Mouse (Mus musculus) myocyte (in vitro differentiated cells): ENCODE measurements around the gene Naa30. TPM values are rescaled to one million over a fixed set of nuclear protein-coding genes. Genes with fewer than 3 reads are reported as not detected.
"Not testable (repeated sequence)": the region's sequence is repeated elsewhere in the genome, so short reads cannot be mapped to it uniquely, and the experiment has no call there.

Experiments used
- H3K27me3 ChIP-seq: one replicate; pipeline ENCODE4 v1.6.1; 2011; ENCODE audit not compliant: control insufficient read depth, insufficient read depth, insufficient read length
- H3K36me3 ChIP-seq: one replicate; pipeline ENCODE4 v1.6.1; 2011; ENCODE audit not compliant: control insufficient read depth, insufficient read depth
- H3K4me2 ChIP-seq: one replicate; pipeline ENCODE4 v1.6.1; 2011; ENCODE audit warnings: low read depth, control low read depth
- H3K4me3 ChIP-seq: one replicate; pipeline ENCODE4 v1.5.1; 2011; ENCODE audit warnings: mild to moderate bottlenecking, control low read depth, moderate library complexity
- H3K79me2 ChIP-seq: one replicate; pipeline ENCODE4 v1.6.1; 2011; ENCODE audit not compliant: control insufficient read depth, insufficient read depth
- H3ac ChIP-seq: one replicate; pipeline ENCODE4 v1.6.1; 2011; ENCODE audit not compliant: control insufficient read depth, insufficient read length
- CEBPB ChIP-seq: IDR thresholded peaks from 2 replicates; pipeline ENCODE4 v1.6.1; 2011; ENCODE audit warnings: mild to moderate bottlenecking, moderate library complexity; ENCODE audit not compliant: poor library complexity, insufficient read depth, severe bottlenecking
- E2F4 ChIP-seq: IDR thresholded peaks from one replicate; pipeline ENCODE4 v1.6.1; 2011; ENCODE audit warnings: mild to moderate bottlenecking, control low read depth, moderate library complexity; ENCODE audit not compliant: insufficient read depth
- MAX ChIP-seq: IDR thresholded peaks from one replicate; pipeline ENCODE4 v1.6.1; 2011; ENCODE audit warnings: low read depth, mild to moderate bottlenecking, control low read depth
- MYOD1 ChIP-seq, 3 experiments: IDR thresholded peaks; one replicate each; pipeline ENCODE4 v1.6.1; 2011; ENCODE audit warnings: control low read depth in 2 of 3, low read depth in 2 of 3, mild to moderate bottlenecking in 2 of 3, moderate library complexity in 1 of 3; ENCODE audit not compliant: insufficient read length in 2 of 3, control insufficient read depth in 1 of 3
- MYOG ChIP-seq, 3 experiments: IDR thresholded peaks; one replicate each; pipeline ENCODE4 v1.6.1; 2011; ENCODE audit warnings: control low read depth in 2 of 3, low read depth in 2 of 3, mild to moderate bottlenecking in 2 of 3; ENCODE audit not compliant: insufficient read length in 2 of 3, control insufficient read depth in 1 of 3, insufficient read depth in 1 of 3
- POLR2A ChIP-seq: IDR thresholded peaks from one replicate; pipeline ENCODE4 v1.6.1; 2011; ENCODE audit warnings: low read depth, mild to moderate bottlenecking, control low read depth, moderate library complexity; ENCODE audit not compliant: insufficient read length
- POLR2AphosphoS2 ChIP-seq: IDR thresholded peaks from one replicate; pipeline ENCODE4 v1.6.1; 2011; ENCODE audit warnings: low read depth, control low read depth; ENCODE audit not compliant: insufficient read length
- REST ChIP-seq: IDR thresholded peaks from one replicate; pipeline ENCODE4 v1.6.1; 2011; ENCODE audit warnings: mild to moderate bottlenecking, control low read depth, moderate library complexity; ENCODE audit not compliant: insufficient read depth, insufficient read length
- SRF ChIP-seq: IDR thresholded peaks from one replicate; pipeline ENCODE4 v1.6.1; 2011; ENCODE audit warnings: low read depth; ENCODE audit not compliant: control insufficient read depth, insufficient read length
- TCF12 ChIP-seq: IDR thresholded peaks from one replicate; pipeline ENCODE4 v1.6.1; 2011; ENCODE audit warnings: mild to moderate bottlenecking, control low read depth; ENCODE audit not compliant: poor library complexity, insufficient read depth, severe bottlenecking
- TCF3 ChIP-seq: IDR thresholded peaks from one replicate; pipeline ENCODE4 v1.6.1; 2011; ENCODE audit warnings: low read depth, control low read depth; ENCODE audit not compliant: insufficient read length
- USF1 ChIP-seq: IDR thresholded peaks from one replicate; pipeline ENCODE4 v1.6.1; 2011; ENCODE audit warnings: low read depth, mild to moderate bottlenecking, control low read depth, moderate library complexity
- polyA plus RNA-seq: library from polyadenylated mRNA; unstranded; fragments of >200 nt; fragmentation: generic; extraction: Trizol; gene quantifications from one replicate; pipeline ENCODE4 v1.2.1, GENCODE M21; 2012; ENCODE audit warnings: missing spikeins

Naa30 gene
- polyA plus RNA-seq, 1 experiment, result 7.2 TPM

DNA sequence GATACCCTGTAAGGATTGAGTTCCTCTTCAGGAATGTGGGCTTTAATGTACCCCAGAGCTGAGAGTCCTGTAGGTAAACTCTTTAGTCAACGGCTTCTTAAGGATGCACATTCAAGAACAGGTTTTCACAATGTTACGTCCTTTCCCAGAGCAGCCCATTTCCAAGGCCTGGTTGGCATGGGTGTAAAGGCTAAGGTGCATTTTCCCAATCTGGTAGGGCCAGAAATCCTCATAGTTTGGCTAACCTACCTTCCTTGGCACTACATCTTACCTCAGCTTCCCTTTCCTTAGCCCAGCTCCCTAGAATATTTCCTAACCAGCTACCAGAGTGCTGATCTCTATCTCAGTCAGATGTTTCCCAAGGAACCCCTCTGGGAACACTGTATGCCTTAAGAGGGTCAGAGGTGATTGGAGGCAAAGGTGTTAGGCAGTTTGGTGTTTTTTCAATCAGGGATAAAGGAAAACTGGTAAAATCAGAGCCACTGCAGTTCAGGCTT, 25.1 kb downstream of the Naa30 start:
- no peak overlapping the region for H3K4me2 ChIP-seq
- no peak for TF ChIP-seq MYOD1 (IDR thresholded peaks at IDR 0.05; ENCODE audit: control insufficient read depth in 1 of 3, insufficient read length in 2 of 3, low read depth in 2 of 3)
- no peak for TF ChIP-seq REST
- TF ChIP-seq MAX, result no peak
- TF ChIP-seq POLR2A, result no peak
- no peak for TF ChIP-seq SRF
- TF ChIP-seq TCF3, result no peak
- TF ChIP-seq POLR2AphosphoS2, result no peak
- no peak for TF ChIP-seq MYOG (IDR thresholded peaks at IDR 0.05; ENCODE audit: control insufficient read depth in 1 of 3, insufficient read depth in 1 of 3, insufficient read length in 2 of 3, low read depth in 2 of 3)
- no peak for TF ChIP-seq USF1
- TF ChIP-seq E2F4, result no peak
- TF ChIP-seq CEBPB, result no peak
- no peak for TF ChIP-seq TCF12
- no peaks in the 10 kb centered on the region for H3K79me2 ChIP-seq
- no peak overlapping the region for H3ac ChIP-seq
- H3K36me3 ChIP-seq, result no peaks in the 10 kb centered on the region
- no peak overlapping the region for H3K4me3 ChIP-seq
- no peaks in the 10 kb centered on the region for H3K27me3 ChIP-seq

DNA sequence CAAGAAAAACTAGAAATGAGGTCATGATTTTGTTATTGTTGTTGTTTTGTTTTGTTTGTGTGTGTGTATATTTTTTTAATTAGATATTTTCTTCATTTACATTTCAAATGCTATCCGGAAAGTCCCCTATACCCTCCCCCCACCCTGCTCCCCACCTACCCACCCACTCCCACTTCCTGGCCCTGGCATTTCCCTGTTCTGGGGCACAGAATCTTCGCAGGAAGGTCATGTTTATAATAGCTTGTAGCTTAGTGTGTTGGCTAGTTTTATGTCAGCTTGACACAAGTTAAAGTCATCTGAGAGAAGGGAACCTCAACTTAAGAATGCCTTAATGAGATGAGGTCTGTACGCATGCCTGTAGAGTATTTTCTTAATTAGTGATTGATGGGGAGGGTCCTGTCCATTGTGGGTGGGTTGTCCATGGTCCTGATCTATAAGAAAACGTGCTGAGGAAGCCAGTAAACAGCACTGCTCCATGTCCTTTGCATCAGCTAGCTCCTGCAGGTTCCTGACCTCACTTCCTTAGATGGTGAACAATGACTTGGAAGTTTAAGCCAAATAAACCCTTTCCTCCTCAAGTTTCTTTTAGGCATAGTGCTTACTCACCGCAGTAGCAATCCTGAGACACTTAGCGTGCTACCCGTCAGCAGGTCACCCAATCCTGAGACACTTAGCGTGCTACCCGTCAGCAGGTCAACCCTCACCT, 29.2 kb downstream of the Naa30 start:
- Histone ChIP-seq H3K36me3 (no peaks in the 10 kb centered on the region), H3K4me2 (no peak overlapping the region), H3ac (no peak overlapping the region), H3K4me3 (no peak overlapping the region), H3K79me2 (no peaks in the 10 kb centered on the region), H3K27me3 (no peaks in the 10 kb centered on the region)
- TF ChIP-seq POLR2AphosphoS2 (no peak), MYOD1 (IDR thresholded peaks at IDR 0.05; ENCODE audit: control insufficient read depth in 1 of 3, insufficient read length in 2 of 3, low read depth in 2 of 3) (no peak), CEBPB (no peak), SRF (no peak), TCF12 (no peak), MYOG (IDR thresholded peaks at IDR 0.05; ENCODE audit: control insufficient read depth in 1 of 3, insufficient read depth in 1 of 3, insufficient read length in 2 of 3, low read depth in 2 of 3) (no peak), TCF3 (no peak), E2F4 (no peak), MAX (no peak), USF1 (no peak), POLR2A (no peak), REST (no peak)

DNA sequence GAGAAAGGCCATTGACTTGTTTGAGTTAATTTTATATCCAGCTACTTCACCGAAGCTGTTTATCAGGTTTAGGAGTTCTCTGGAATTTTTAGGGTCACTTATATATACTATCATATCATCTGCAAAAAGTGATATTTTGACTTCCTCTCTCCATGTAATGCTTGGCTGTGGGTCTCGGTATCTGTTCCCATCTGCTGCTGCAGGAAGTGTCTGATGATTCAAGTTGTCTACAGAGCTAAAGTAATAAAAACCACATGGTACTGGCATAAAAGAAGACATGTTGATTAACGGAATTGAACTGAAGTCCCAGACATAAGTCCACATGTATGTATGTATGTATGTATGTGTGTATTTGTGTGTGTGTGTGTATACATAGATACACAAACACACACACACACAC, 38.2 kb downstream of the Naa30 start:
- not testable (repeated sequence) for H3ac ChIP-seq, H3K79me2 ChIP-seq, H3K4me3 ChIP-seq, H3K4me2 ChIP-seq, H3K27me3 ChIP-seq, H3K36me3 ChIP-seq

GRCm38 (mm10) chr14:49218677-49219076, 46.7 kb downstream of the Naa30 start:
- TF ChIP-seq TCF3, result no peak
- no peak for TF ChIP-seq POLR2A
- TF ChIP-seq MAX, result no peak
- no peak for TF ChIP-seq REST
- TF ChIP-seq E2F4, result no peak
- no peak for TF ChIP-seq MYOD1 (IDR thresholded peaks at IDR 0.05; ENCODE audit: control insufficient read depth in 1 of 3, insufficient read length in 2 of 3, low read depth in 2 of 3)
- no peak for TF ChIP-seq MYOG (IDR thresholded peaks at IDR 0.05; ENCODE audit: control insufficient read depth in 1 of 3, insufficient read depth in 1 of 3, insufficient read length in 2 of 3, low read depth in 2 of 3)
- TF ChIP-seq SRF, result no peak
- no peak for TF ChIP-seq TCF12
- no peak for TF ChIP-seq USF1
- Histone ChIP-seq H3K4me3 (no peak overlapping the region), H3K4me2 (no peak overlapping the region), H3ac (no peak overlapping the region), H3K79me2 (no peaks in the 10 kb centered on the region), H3K27me3 (no peaks in the 10 kb centered on the region), H3K36me3 (no peaks in the 10 kb centered on the region)

DNA sequence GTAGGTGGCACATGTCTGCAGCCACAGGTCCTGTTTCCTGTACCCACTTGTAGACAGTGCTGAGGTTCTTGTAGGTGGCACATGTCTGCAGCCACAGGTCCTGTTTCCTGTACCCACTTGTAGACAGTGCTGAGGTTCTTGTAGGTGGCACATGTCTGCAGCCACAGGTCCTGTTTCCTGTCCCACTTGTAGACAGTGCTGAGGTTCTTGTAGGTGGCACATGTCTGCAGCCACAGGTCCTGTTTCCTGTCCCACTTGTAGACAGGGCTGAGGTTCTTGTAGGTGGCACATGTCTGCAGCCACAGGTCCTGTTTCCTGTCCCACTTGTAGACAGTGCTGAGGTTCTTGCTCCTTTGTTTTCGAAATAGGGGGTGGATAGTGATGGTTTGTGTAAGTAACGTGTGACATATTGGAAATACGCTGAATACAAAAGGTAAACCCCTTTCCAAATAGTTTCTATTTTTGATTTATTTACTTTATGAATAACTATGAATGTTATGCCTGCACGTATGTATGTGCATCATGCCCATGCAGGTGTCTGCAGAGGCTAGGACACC, 47.5 kb downstream of the Naa30 start:
- not testable (repeated sequence) for H3ac ChIP-seq, H3K4me3 ChIP-seq, H3K4me2 ChIP-seq, H3K36me3 ChIP-seq, H3K27me3 ChIP-seq, H3K79me2 ChIP-seq
